Mouse (Mus musculus): ENCODE measurements around the gene Traf3.

DNA sequence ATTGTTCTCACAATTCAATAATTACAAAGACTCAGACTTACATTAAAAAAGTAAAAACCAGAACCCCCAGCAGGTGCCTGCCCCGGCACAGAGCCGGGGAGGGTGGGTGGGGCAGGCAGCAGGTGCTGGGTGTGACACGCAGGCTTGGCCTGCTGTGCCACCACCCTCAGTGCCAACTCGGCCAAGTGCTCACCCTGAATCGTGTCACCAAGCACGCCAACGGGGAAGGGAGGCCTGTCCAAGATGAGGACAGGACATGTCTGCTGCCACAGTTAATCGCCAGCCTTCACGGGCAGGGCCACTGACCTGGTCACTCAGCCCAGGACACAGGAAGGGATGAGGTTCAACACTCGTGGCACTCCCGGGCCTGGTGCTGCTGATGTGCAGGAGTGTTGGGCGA lies 126.9 kb downstream of the Traf3 start:
- TF ChIP-seq POLR2A (IDR thresholded peaks at IDR 0.05; ENCODE audit: borderline replicate concordance, extremely low read depth, insufficient read depth, insufficient read length, poor library complexity, severe bottlenecking) (no peak), CTCF (IDR thresholded peaks at IDR 0.05; ENCODE audit: borderline replicate concordance, extremely low read depth, insufficient read depth, insufficient read length) (no peak)
